Mouse (Mus musculus) spleen, adult 2 months (tissue): ENCODE measurements around the gene Arid3b. TPM values are rescaled to one million over a fixed set of nuclear protein-coding genes. Genes with fewer than 3 reads are reported as not detected.

ENCODE experiments used
- DNase-seq, 2 experiments: peaks; one replicate each; pipeline versions ENCODE4 v3.0.0 to v3.0.0-alpha.2; 2012 to 2021; ENCODE audit warnings: low spot score in 2 of 2, low read depth in 1 of 2
- H3K27ac ChIP-seq: fragments of 200-500 bp; 2 replicates; pipeline ENCODE4 v1.5.1; 2012; ENCODE audit warnings: low read length, inconsistent platforms; ENCODE audit not compliant: insufficient read depth
- H3K27me3 ChIP-seq: fragments of 200-500 bp; 2 replicates; pipeline ENCODE4 v1.6.1; 2012; ENCODE audit warnings: mild to moderate bottlenecking, moderate library complexity, low read length, inconsistent platforms; ENCODE audit not compliant: control insufficient read depth, insufficient read depth
- H3K36me3 ChIP-seq: fragments of 200-500 bp; 2 replicates; pipeline ENCODE4 v1.6.1; 2012; ENCODE audit warnings: mild to moderate bottlenecking, low read length, inconsistent platforms; ENCODE audit not compliant: control insufficient read depth, insufficient read depth
- H3K4me1 ChIP-seq: fragments of 200-500 bp; 2 replicates; pipeline ENCODE4 v1.6.1; 2011; ENCODE audit warnings: inconsistent platforms; ENCODE audit not compliant: control insufficient read depth, insufficient read depth, insufficient read length
- H3K4me3 ChIP-seq: fragments of 200-500 bp; 2 replicates; pipeline ENCODE4 v1.5.1; 2011; ENCODE audit warnings: mild to moderate bottlenecking, inconsistent platforms; ENCODE audit not compliant: insufficient read depth, insufficient read length; ENCODE audit errors: extremely low read depth
- CTCF ChIP-seq: fragments of 200-500 bp; IDR thresholded peaks from 2 replicates; pipeline ENCODE4 v1.5.1; 2011; ENCODE audit warnings: mild to moderate bottlenecking, inconsistent platforms; ENCODE audit not compliant: insufficient read depth, insufficient read length, insufficient replicate concordance; ENCODE audit errors: extremely low read depth
- POLR2A ChIP-seq: fragments of 200-500 bp; IDR thresholded peaks from 2 replicates; pipeline ENCODE4 v1.6.1; 2011; ENCODE audit warnings: low read depth, low read length, inconsistent platforms
- WGBS: fragments of 180-500 bp; shearing (Covaris S2); methylation state at CpG from one replicate; pipeline ENCODE4 v1.1.7; 2018; 5-methylcytosine and 5-hydroxymethylcytosine counted together
- polyA plus RNA-seq: library from polyadenylated mRNA; depleted of rRNA; stranded (reverse); fragments of >200 nt; gene quantifications from 2 replicates; pipeline ENCODE4 v1.2.3, GENCODE M21; 2012

Arid3b gene
- polyA plus RNA-seq, 1 experiment: 35.2 TPM

DNA sequence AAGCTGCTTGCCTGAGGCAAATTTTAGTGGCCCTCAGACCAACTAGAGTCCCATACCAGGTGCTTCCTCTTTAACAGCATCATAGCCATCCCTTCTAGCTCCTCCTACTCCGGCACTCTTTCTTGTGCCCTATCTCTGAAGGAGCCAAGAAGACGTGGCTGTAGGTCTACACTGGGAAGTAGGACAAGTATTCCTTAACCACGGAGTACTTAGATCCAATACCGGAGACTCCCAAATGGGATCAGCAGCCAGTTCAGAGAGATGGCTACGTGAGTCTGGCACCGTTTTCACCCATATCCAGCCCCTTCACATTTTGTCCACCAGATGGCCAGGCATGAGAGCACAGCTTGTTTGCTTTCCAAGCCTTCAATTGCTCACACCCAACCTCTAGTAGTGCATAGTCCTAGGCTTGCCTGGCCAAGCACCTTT is 74.0 kb downstream of the Arid3b start:
- WGBS: 15% methylated on average over 6 of the region's 6 CpGs
- H3K27ac ChIP-seq: peak overlapping the region; percentile 12; the same call in 1 of the 2 replicates
- peaks cover 33% of the 10 kb centered on the region for H3K36me3 ChIP-seq
- peak overlapping the region; percentile 4; the same call in 1 of the 2 replicates for H3K4me3 ChIP-seq
- H3K4me1 ChIP-seq: peaks cover 22% of the 10 kb centered on the region
- peak in 1 of 2 experiments; percentile 33 for DNase-seq
- TF ChIP-seq CTCF: peak; percentile 34; the same call in 1 of the 2 replicates
- no peak for TF ChIP-seq POLR2A
- H3K27me3 ChIP-seq: no peaks in the 10 kb centered on the region

- WGBS: 94% methylated on average over 13 of the region's 13 CpGs
- TF ChIP-seq CTCF: no peak
- TF ChIP-seq POLR2A: no peak
- Histone ChIP-seq H3K4me1 (peaks cover 22% of the 10 kb centered on the region), H3K27ac (no peak overlapping the region), H3K36me3 (peaks cover 36% of the 10 kb centered on the region), H3K27me3 (no peaks in the 10 kb centered on the region), H3K4me3 (no peak overlapping the region)
- no peak for DNase-seq
These were observed 74.7 kb downstream of the Arid3b start for GRCm38 (mm10) chr9:57761563-57762551.

- no peak overlapping the region for H3K27ac ChIP-seq
- H3K27me3 ChIP-seq: no peaks in the 10 kb centered on the region
- TF ChIP-seq POLR2A (no peak), CTCF (no peak)
- no peak for DNase-seq
- H3K4me1 ChIP-seq: peaks cover 18% of the 10 kb centered on the region; the same call in 1 of the 2 replicates
- peaks cover 41% of the 10 kb centered on the region for H3K36me3 ChIP-seq
- WGBS: 95% methylated on average over 24 of the region's 24 CpGs
- no peak overlapping the region for H3K4me3 ChIP-seq
These were observed 76.0 kb downstream of the Arid3b start for GRCm38 (mm10) chr9:57760416-57761146.

GRCm38 (mm10) chr9:57759289-57759688 is 77.3 kb downstream of the Arid3b start:
- WGBS: 13% methylated on average over 6 of the region's 6 CpGs
- no peaks in the 10 kb centered on the region for H3K27me3 ChIP-seq
- H3K4me3 ChIP-seq: no peak overlapping the region
- peaks cover 53% of the 10 kb centered on the region for H3K36me3 ChIP-seq
- no peak for TF ChIP-seq POLR2A
- peak; percentile 84; the same call in 1 of the 2 replicates for TF ChIP-seq CTCF
- peak; percentile 45 to 67 for DNase-seq
- no peak overlapping the region for H3K27ac ChIP-seq
- peaks cover 18% of the 10 kb centered on the region; the same call in 1 of the 2 replicates for H3K4me1 ChIP-seq

DNA sequence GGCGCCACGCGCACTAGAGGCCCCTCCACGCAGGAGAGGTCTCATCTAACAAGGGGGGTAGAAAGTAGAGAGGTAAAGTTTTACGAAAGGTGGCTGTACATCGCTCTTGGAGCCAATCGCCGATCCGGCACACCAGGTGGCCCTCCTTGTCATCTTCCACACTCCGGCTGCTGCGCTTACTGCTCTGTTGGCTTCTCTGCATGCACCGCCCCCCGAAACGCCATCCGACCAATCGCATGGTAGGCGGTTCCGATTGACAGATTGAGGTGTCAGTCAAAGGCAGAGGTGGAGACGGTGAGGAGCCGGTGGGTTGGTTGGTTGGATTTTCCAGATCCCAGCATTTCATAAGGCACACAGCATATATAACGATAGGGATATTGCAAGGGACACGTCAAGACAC is 78.1 kb downstream of the Arid3b start:
- TF ChIP-seq CTCF: no peak
- TF ChIP-seq POLR2A: no peak
- Histone ChIP-seq H3K4me1 (peaks cover 12% of the 10 kb centered on the region; the same call in 1 of the 2 replicates), H3K27me3 (no peaks in the 10 kb centered on the region), H3K4me3 (no peak overlapping the region), H3K36me3 (peaks cover 60% of the 10 kb centered on the region), H3K27ac (no peak overlapping the region)
- DNase-seq: no peak
- WGBS: 95% methylated on average over 22 of the region's 22 CpGs

- Histone ChIP-seq H3K4me1 (peaks cover 6% of the 10 kb centered on the region; the same call in 1 of the 2 replicates), H3K4me3 (no peak overlapping the region), H3K36me3 (peaks cover 69% of the 10 kb centered on the region), H3K27ac (no peak overlapping the region), H3K27me3 (no peaks in the 10 kb centered on the region)
- no peak for DNase-seq
- TF ChIP-seq CTCF (no peak), POLR2A (no peak)
- WGBS: 75% methylated on average over 3 of the region's 3 CpGs
These were observed 79.0 kb downstream of the Arid3b start for GRCm38 (mm10) chr9:57757578-57757977.
